Mouse (Mus musculus): ENCODE measurements around the gene Tbc1d20. TPM values are rescaled to one million over a fixed set of nuclear protein-coding genes. Genes with fewer than 3 reads are reported as not detected.
A peak's percentile ranks its signal among the peaks of the same experiment; 100 is the strongest.
"Not testable (repeated sequence)": the region's sequence is repeated elsewhere in the genome, so short reads cannot be mapped to it uniquely, and the experiment has no call there.

Gene Tbc1d20
- total RNA-seq, 1 experiment from 2014 or later, result 145 TPM

DNA sequence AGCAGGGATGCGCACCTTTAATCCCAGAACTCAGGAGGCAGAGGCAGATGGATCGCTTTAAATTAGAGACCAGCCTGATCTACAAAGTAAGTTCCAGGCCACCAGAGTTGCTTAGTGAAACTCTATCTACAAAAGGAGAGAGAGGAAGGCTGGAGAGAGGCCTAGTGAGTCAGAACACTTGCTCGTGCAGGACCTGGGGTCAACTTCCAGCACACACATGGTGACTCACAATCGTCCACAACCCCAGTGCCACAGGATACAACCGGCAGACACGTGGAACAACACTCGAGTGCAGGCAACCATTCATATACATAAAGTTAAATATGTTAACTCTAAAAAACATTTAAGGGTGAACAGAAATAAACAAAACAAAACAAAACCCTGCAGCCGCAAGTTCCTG, 33.0 kb downstream of the Tbc1d20 start:
- DNase-seq, result peak; percentile 52

- no peak for DNase-seq
These were observed 34.4 kb downstream of the Tbc1d20 start for GRCm38 (mm10) chr2:152327980-152328379.

DNA sequence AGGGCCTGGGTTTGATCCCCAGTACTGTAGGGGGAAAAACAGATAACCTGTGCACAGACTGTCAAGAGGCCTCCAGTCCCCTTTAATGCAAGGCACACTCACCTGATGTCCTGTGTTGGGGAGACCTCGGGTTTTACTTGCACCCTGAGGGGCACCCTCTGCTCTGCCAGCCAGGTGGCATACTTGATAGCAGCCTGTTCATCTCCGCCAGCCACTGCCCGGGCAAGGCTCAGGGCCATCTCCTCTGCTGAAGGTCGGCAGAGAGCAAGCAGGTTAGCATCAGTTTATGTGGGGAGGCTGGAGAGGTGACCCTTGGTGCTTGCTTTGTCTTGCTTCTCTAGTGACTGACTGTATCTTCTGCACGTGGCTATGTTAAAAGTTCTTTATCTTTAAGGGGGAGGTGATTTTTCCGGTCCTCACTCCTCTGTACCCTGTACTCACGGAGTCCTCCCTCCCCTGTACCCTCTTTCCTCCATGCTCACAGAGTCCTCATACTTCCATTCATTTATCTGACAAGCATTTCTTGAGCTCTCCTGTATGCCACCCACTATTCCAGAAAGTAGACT, 37.3 kb downstream of the Tbc1d20 start:
- peak; percentile 38 for DNase-seq

DNA sequence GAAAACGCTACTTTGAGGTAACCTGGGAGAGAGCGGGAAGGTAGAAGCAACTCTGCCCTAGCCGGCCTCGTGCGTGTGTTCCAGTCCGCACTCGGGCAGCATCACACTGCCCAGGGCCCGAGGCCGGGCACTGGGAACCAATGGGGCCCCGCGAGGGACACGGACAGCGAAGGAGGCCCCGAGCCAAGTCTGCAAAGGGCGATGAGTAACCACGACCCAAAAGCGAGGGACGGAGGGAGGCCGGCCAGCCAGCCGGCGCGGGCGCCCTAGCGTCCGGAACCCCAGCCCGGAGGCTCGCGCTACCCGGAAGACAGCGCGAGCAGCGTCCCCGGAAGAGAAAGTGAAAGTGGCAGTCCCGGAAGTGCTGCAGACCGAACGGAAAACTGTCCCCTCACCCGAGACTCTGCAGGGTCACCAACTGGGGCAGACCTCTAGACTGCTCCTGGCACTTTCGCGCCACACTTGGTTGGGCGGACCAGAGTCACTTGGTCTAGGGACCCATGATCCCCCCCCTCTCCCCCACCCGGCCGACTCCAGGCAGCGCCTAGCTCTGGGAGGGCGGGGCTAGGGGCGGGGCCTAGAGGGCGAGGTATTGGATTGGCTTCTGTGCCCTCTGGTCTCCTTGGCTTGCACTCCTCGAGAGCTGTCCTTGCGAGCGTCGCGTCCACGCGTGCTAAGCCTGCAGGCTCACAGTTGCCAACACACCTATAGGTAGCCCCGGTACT, 38.6 kb downstream of the Tbc1d20 start, which contains the start of gene Rbck1:
Gene Rbck1, minus strand, starts transcription at position 553 of the 725 bp plus-strand sequence.
- DNase-seq, result peak; percentile 93

DNA sequence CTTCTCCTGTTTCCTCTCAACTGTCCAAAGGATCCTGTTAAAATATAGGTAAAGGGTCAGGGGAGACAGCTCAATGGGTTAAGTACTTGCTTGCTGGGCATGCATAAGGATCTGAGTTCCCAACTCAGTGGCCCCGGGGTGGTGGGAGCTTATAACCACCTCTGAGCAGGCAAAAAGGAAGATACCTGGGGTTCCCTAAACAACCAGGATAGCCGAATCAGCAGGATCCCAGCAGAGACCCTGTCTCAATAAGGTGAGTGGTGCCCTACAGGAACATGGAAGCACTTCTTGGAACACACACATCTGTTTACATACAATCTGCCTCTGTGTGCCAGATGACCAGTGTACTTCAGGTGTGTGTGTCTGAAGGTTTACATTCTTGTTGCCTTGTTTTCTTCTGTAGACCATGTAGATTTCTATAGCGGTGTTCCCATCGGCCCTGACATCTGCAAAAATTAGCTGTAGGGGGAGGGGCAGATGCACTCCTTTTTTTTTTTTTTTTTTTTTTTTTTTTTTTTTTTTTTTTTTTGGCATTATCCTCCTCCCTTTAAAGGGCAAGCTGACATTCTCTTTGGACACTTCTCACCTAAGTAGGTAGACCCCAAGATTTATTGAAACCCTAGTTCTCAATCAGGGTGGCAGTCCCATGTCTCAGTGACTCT, 39.8 kb downstream of the Tbc1d20 start:
- no peak for DNase-seq

GRCm38 (mm10) chr2:152335289-152335820, 41.7 kb downstream of the Tbc1d20 start:
- no peak for DNase-seq

DNA sequence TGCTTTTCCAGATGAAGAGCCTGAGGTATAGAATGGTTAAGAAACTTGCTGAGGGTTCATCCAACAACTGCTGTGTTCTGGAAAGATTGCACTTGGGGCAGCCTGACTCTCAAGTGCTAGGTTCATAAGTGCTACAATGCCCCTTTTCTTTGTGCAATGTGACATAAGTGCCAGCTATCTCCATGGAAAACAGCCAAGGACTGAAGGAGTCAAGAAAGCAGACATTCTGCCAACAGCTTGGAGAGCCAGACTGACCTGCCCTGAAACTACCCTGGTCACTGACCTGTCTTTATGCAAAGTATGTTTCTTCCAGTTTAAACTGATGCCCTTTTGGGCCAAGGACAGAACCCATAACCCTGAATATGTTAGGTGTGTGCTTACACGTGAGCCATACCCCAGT, 43.2 kb downstream of the Tbc1d20 start:
- peak; percentile 63 for DNase-seq

GRCm38 (mm10) chr2:152337591-152338212, 44.1 kb downstream of the Tbc1d20 start:
- no peak for DNase-seq

DNA sequence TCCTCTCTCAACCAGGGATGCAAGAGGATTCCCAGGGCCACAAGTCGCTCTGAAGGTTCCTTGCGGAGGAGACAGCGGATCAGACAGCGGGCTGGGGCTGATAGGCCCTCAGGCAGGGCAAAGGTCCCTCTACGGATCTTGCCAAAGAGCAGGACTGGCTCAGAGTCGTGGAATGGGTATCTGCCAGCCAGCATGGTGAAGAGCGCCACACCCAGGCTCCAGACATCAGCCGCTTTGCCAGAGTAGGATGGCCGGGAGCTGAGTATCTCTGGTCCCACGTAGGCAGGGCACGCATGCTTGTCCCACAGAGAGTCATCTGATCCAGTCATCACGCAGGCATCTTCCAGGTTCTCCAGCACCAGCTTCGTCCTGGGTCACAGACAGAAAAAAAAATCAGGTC, 44.7 kb downstream of the Tbc1d20 start:
- no peak for DNase-seq

GRCm38 (mm10) chr2:152339631-152340179, 46.1 kb downstream of the Tbc1d20 start:
- DNase-seq, result no peak

- DNase-seq, result peak; percentile 92
These were observed 49.9 kb downstream of the Tbc1d20 start, which contains the start of gene Trib3 for GRCm38 (mm10) chr2:152343329-152344213. Trib3 (minus strand) TSS chr2:152344032.

DNA sequence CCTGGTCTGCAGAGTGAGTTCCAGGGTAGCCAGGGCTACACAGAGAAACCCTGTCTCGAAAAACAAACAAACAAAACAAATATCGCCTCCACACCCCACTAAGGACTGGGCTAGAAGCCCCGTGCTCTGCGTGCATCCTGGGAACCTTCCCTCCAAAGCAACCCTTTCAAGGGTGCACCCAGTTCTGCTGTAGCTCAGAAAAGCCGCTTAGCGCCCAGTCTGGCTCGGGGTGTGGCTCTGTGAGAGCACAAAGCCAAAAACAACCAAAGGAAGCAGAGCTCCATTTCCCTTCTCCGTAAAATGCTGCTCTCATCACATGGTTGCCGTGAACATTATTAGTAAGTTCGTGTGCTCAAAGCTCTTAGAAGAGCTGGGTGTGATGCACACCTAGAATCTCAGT, 50.7 kb downstream of the Tbc1d20 start:
- DNase-seq, result peak; percentile 41

DNA sequence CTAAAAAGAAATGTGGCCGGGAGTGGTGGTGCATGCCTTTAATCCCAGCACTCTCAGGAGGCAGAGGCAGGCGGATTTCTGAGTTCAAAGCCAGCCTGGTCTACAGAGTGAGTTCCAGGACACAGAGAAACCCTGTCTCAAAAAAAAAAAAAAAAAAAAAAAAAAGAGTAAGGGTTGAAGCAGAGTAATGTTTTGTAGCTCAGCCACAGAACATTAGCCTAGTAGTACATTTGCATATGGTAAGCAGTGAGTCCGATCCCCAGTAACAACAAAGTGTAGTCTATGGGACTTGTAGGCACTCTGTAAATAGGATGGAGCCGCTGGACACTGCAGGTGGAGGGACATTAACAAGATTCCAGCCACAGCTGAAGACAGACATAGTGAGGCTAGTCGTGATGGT, 51.3 kb downstream of the Tbc1d20 start:
- no peak for DNase-seq

- no peak for DNase-seq
These were observed 51.8 kb downstream of the Tbc1d20 start for GRCm38 (mm10) chr2:152345393-152345792.

DNA sequence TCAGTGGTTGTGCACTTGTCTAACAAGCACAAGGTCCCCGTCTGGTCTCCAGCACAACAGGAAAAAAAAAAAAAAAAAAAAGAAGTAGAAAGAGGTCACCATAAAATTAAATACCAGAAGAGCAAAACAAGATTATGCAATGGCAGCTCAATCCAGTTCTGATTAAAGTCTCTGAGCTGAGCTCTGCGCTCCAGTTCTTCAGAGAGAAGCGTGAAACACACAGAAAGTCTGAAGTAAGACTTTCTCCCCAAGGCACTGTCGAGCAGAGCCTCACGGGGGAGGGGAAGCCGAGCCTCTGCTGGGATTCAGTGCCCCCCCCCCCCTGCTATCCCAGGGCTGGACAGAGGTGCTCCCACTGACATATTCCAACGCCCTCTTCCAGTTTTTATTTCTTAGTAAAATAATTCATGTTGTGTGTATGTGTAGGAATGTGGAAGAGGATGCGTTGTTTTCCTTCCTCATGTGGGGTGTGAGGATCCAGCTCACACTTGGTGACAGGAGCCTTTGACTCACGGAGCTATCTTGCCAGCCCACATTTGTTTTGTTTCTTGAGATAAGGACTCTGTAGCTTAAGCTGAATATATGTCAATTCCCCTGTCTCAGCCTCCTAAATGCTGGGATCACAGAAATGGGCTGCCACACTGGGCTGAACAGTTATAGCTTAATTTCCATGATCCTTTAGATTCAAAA, 53.3 kb downstream of the Tbc1d20 start:
- DNase-seq, result peak; percentile 56

DNA sequence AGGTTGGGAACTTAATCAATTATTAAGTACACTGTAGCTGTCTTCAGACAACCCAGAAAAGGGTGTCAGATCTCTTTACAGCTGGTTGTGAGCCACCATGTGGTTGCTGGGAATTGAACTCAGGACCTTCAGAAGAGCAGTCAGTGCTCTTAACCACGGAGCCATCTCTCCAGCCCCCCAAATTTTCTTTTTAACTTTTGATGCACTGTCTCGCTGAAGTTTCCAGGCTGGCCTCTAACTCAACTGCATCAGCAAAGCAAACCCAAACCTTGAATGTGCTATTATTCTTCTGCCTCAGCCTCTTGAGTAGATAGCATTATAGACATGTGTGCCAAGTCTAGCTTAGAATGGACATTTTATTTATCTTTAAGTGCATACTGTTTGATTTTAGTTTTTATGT, 54.1 kb downstream of the Tbc1d20 start:
- no peak for DNase-seq

DNA sequence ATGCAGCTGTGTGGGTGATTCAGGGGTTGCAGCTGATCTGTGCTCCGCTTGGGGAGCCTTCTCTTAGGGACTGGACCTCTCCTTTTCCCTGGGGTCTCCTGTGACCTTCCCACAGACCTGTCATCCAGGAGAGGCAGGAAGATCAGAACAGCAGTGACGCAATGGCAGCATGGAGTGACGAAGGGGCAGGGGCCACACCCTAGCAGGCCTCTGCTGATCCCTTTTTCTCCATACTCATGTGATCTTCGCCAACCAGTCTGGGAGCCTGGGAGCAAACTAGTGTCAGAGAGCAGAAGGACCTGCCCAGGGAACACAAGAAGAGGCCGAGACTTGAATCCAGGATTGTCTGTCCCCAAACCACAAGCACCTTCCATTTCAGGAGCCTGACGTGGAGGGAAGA, 55.6 kb downstream of the Tbc1d20 start:
- no peak for DNase-seq

DNA sequence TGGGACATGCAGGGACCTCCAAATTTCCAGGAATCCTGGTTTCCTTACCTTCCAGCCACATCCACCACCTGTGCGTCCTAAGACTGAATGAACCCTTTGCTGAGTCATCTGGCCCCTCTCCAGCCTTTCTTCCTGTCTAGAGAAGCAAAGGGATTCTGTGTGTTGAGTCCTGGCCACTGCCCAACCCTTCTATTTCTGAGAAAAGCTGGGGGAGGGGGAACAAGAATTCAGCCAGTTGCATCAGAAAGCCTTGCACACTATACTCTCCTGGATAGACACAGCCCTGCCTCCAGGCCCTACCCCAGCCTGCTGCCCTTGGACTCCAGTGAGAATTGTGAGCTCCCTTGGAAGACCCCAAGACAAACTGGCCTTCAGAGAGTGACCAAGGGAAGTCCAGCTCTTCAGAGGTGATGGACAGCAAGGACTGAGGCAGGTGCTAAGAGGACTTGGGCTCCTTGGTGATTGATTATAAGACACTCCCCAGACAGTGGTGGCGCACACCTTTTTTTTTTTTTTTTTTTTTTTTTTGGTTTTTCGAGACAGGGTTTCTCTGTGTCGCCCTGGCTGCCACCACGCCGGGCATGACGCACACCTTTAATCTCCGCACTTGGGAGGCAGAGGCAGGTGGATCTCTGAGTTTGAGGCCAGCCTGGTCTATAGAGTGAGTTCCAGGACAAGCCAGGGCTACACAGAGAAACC, 56.4 kb downstream of the Tbc1d20 start:
- peak; percentile 77 for DNase-seq

GRCm38 (mm10) chr2:152357254-152357653, 63.6 kb downstream of the Tbc1d20 start:
- no peak for DNase-seq

- DNase-seq, result not testable (repeated sequence)
These were observed 65.3 kb downstream of the Tbc1d20 start for GRCm38 (mm10) chr2:152358977-152359376.
